Comparison of ENCODE assay signal across 9 mouse cellular contexts in genomic region chr1:55618617-55619286, GRCm38 (mm10).
A peak's percentile ranks its signal among the peaks of the same experiment; 100 is the strongest.
DNase-seq lines count a peak whose midpoint lies in the region; ATAC-seq lines count a peak whose summit lies in the region.
"Had no signal": no experiment of that assay in that cellular context is flagged by ENCODE, and none has a peak within 500 bp of the region (broad histone marks: within the 10 kb centered on the region; RNA-seq: fewer than 3 reads in every experiment).

No protein-coding gene starts in this region.

- H3K9ac ChIP-seq in midbrain, embryonic 11.5 days (ENCODE audit: low read length) = no peak overlapping the region
- H3K9ac ChIP-seq: limb, embryonic 12.5 days; neural tube, embryonic 12.5 days had no signal

- H3K36me3 ChIP-seq in midbrain, embryonic 11.5 days (ENCODE audit: control insufficient read depth, insufficient read depth, low read length) = no peaks in the 10 kb centered on the region
- H3K36me3 ChIP-seq: limb, embryonic 12.5 days; neural tube, embryonic 12.5 days had no signal

- no peaks in the 10 kb centered on the region for H3K9me3 ChIP-seq in midbrain, embryonic 11.5 days (ENCODE audit: control insufficient read depth, low read length)
- H3K9me3 ChIP-seq: limb, embryonic 12.5 days; neural tube, embryonic 12.5 days had no signal

- no peak overlapping the region for H3K27ac ChIP-seq in midbrain, embryonic 11.5 days (ENCODE audit: low read depth, low read length)
- H3K27ac ChIP-seq: limb, embryonic 12.5 days; neural tube, embryonic 12.5 days had no signal

- WGBS in midbrain, embryonic 11.5 days = 81% methylated on average over 7 of the region's 7 CpGs

- H3K4me1 ChIP-seq in midbrain, embryonic 11.5 days (ENCODE audit: control insufficient read depth, insufficient read depth, low read length) = no peaks in the 10 kb centered on the region
- H3K4me1 ChIP-seq: limb, embryonic 12.5 days; neural tube, embryonic 12.5 days had no signal

- H3K4me2 ChIP-seq in midbrain, embryonic 11.5 days = no peak overlapping the region
- H3K4me2 ChIP-seq: limb, embryonic 12.5 days; neural tube, embryonic 12.5 days had no signal

- H3K4me3 ChIP-seq in midbrain, embryonic 11.5 days (ENCODE audit: low read depth, low read length) = no peak overlapping the region
- H3K4me3 ChIP-seq: limb, embryonic 12.5 days; neural tube, embryonic 12.5 days had no signal

- intact Hi-C loops in heart, postnatal 36 days (cut with DNase I) = no loop called here

- no peaks in the 10 kb centered on the region for H3K27me3 ChIP-seq in midbrain, embryonic 11.5 days (ENCODE audit: control insufficient read depth, insufficient read depth, low read length)
- H3K27me3 ChIP-seq: limb, embryonic 12.5 days; neural tube, embryonic 12.5 days had no signal

- peak; percentile 33 for DNase-seq in ovary, postnatal 36 days (ENCODE audit: low spot score)
- no peak for DNase-seq in ovary, postnatal 14 days (ENCODE audit: low spot score)
- DNase-seq in cerebellum, adult 9-10 months = peak; percentile 9
- peak; percentile 21 to 31 for DNase-seq in heart, postnatal 36 days
- DNase-seq in right cerebral cortex, postnatal 25 days = peak; percentile 8
- DNase-seq in midbrain, embryonic 11.5 days (ENCODE audit: low spot score, missing footprints) = no peak
- no peak for DNase-seq in MN1 (ENCODE audit: low spot score)

- ATAC-seq in midbrain, embryonic 11.5 days (ENCODE audit: low FRiP score) = no peak

Comparison
In these comparisons a context has a peak if more than half of its experiments do, and no peak if none do; other contexts are left out.
1. DNase-seq: peak in ovary, postnatal 36 days (single experiment), cerebellum, adult 9-10 months (single experiment), heart, postnatal 36 days (2 of 2) and right cerebral cortex, postnatal 25 days (single experiment); none in ovary, postnatal 14 days (single experiment), midbrain, embryonic 11.5 days (single experiment) and MN1 (single experiment).